Mouse (Mus musculus) monocyte, adult 2 months (primary cell): ENCODE results near the gene Ddx58.
A peak's percentile ranks its signal among the peaks of the same experiment; 100 is the strongest.

Experiments used
- DNase-seq, 2 experiments: peaks; one replicate each; pipeline ENCODE4 v3.0.0; 2022; ENCODE audit warnings: low spot score in 2 of 2, low read depth in 1 of 2

Gene Ddx58

GRCm38 (mm10) chr4:40182651-40183320 lies 56.8 kb downstream of the Ddx58 start:
- DNase-seq = peak; percentile 5 to 28

GRCm38 (mm10) chr4:40181681-40182080 lies 57.9 kb downstream of the Ddx58 start:
- no peak for DNase-seq

GRCm38 (mm10) chr4:40180046-40180445 lies 59.6 kb downstream of the Ddx58 start:
- DNase-seq = no peak

- no peak for DNase-seq
Observed at GRCm38 (mm10) chr4:40178584-40178983, 61.0 kb downstream of the Ddx58 start.

GRCm38 (mm10) chr4:40174321-40174720 lies 65.3 kb downstream of the Ddx58 start:
- DNase-seq = no peak

- DNase-seq = no peak
Observed at GRCm38 (mm10) chr4:40172336-40172735, 67.3 kb downstream of the Ddx58 start.

GRCm38 (mm10) chr4:40171477-40171876 lies 68.2 kb downstream of the Ddx58 start:
- DNase-seq = no peak

GRCm38 (mm10) chr4:40163646-40164045 lies 76.0 kb downstream of the Ddx58 start:
- DNase-seq = no peak

GRCm38 (mm10) chr4:40160591-40161434 lies 78.8 kb downstream of the Ddx58 start:
- DNase-seq = no peak

GRCm38 (mm10) chr4:40158224-40158540 lies 81.4 kb downstream of the Ddx58 start:
- no peak for DNase-seq

GRCm38 (mm10) chr4:40157500-40158223 lies 82.0 kb downstream of the Ddx58 start:
- DNase-seq = no peak

- no peak for DNase-seq
Observed at GRCm38 (mm10) chr4:40156582-40157499, 82.8 kb downstream of the Ddx58 start.

GRCm38 (mm10) chr4:40156153-40156552 lies 83.5 kb downstream of the Ddx58 start:
- DNase-seq = peak; percentile 16 to 21

GRCm38 (mm10) chr4:40155467-40155999 lies 84.1 kb downstream of the Ddx58 start:
- no peak for DNase-seq

- no peak for DNase-seq
Observed at GRCm38 (mm10) chr4:40154751-40155150, 84.9 kb downstream of the Ddx58 start.
